Mouse (Mus musculus): ENCODE measurements around the gene Ppp3ca.

The Ppp3ca gene

GRCm38 (mm10) chr3:136862051-136862837 is 192.3 kb downstream of the Ppp3ca start:
- DNase-seq (ENCODE audit: low spot score), result peak; percentile 18

GRCm38 (mm10) chr3:136863127-136863526 is 193.2 kb downstream of the Ppp3ca start:
- no peak for DNase-seq (ENCODE audit: low spot score)

GRCm38 (mm10) chr3:136864306-136864705 is 194.4 kb downstream of the Ppp3ca start:
- no peak for DNase-seq (ENCODE audit: low spot score)

- no peak for DNase-seq (ENCODE audit: low spot score)
Measured at GRCm38 (mm10) chr3:136865176-136865859, 195.4 kb downstream of the Ppp3ca start.

- no peak for DNase-seq (ENCODE audit: low spot score)
Measured at GRCm38 (mm10) chr3:136866095-136866494, 196.2 kb downstream of the Ppp3ca start.

DNA sequence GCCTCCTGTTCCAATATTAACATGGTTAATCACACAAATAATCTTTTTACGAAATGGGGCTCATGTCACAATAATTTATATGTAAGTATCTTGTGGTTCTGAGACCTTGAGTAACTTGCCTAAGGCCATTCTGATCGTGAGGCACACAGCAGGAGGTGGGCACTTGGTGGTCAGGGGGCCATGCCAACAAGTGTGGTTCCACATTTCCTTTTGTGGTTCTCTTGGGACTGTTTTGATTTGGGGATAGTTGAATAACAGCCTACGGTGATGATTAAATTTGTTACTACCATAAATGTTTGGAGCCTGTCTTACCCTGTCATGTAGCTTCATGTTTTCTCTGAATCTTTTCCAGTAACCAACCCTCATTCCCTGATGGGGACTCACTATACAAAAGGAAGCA is 196.6 kb downstream of the Ppp3ca start:
- no peak for DNase-seq (ENCODE audit: low spot score)

DNA sequence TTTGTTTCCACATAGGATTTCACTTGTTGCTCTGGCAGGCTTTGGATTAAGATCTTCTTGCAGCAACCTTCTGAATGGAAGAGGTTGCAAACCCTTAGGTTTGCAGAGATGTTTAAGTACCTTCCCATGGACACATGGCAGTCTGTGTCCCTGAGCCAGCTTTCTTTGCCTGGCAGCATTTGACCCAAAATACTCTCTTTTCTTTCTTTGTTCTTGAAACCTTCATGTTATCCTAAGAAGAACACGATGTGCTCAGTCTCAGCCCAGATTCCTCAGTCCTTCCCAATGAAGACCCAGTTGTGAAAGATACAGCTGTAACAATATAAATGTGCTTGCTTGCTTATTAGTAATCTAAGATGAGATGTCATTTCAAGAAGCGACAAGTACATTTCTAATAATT is 197.4 kb downstream of the Ppp3ca start:
- no peak for DNase-seq (ENCODE audit: low spot score)

DNA sequence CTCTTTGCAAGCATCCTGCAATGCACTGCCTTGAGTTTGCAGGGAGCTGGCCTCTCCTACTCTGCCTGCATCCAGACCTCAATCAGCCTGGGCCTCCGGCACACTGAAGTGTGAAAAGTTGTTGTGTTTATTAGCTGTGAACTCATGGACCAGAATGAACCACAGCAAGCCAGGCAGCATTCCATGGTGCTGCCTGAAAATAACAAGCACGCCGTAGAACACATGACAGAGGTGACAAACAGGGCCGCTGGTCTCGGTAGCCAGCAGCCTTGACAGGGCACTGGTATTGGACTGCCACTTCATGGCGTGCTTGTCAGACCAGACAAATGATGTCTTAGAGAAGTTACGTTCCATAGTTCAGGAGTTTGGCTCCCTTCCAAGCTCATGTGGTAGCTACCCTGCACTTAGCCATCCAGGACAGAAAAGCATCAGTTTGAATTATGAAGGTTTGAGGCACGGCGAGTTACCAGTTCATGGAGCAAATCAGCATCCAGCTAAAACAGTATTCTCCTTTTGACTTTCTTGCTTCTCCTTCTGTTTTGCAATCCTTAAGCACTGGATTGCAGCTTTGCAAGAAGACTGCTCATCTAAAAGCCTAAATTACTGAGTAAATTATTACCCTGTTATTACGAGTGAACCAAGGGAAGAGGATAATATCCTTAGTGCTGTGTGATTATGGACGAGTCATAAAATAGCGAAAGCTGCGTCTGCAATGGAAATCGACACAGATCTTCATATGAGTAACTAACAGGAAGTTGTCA is 202.0 kb downstream of the Ppp3ca start:
- DNase-seq (ENCODE audit: low spot score), result no peak

DNA sequence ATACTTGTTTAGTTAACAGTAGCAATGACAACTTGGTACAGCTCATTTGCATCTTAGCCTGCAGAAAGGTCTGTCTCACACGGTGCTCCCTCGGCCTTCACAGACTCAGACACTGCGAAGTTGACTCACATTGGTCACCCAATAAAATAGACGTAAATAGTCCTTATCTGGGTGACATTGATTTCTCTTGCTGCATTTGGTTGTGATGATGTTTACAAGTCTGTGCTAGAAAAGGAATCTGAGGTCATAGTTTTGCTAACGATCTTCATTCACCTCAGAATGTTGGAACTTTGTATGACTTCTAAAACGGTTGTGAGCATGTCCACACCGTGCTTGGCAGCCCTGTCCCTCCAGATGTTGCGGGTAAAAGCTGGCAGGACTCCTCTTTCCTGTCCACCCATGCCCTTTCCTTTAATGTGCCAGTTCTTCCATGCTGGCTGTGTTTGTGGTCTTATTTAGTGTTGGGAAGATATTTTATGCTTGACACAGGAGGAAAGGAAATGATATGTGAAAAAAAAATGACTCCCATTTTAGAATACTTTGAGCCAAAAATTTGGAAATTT is 202.7 kb downstream of the Ppp3ca start:
- DNase-seq (ENCODE audit: low spot score), result no peak

GRCm38 (mm10) chr3:136873809-136874449 is 204.0 kb downstream of the Ppp3ca start:
- no peak for DNase-seq (ENCODE audit: low spot score)

- no peak for DNase-seq (ENCODE audit: low spot score)
Measured at GRCm38 (mm10) chr3:136874566-136874965, 204.6 kb downstream of the Ppp3ca start.

DNA sequence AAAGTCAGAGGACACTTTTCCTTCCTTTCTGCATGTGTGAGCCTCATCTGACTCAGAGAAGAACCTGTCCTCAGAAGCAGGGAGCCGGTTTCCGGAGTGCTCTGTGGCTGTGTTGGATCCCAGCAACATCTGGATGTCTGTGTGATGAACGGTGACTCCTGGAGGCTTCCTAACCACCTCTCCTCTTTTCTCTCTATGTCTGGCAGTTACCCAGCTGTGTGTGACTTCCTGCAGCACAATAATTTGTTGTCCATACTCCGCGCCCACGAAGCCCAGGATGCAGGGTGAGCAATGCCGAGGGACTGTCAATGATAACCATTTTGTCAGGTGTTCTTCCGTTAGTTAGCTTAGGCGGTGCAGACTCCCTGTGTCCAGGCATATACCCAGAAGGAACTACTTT is 217.8 kb downstream of the Ppp3ca start:
- DNase-seq (ENCODE audit: low spot score), result no peak

DNA sequence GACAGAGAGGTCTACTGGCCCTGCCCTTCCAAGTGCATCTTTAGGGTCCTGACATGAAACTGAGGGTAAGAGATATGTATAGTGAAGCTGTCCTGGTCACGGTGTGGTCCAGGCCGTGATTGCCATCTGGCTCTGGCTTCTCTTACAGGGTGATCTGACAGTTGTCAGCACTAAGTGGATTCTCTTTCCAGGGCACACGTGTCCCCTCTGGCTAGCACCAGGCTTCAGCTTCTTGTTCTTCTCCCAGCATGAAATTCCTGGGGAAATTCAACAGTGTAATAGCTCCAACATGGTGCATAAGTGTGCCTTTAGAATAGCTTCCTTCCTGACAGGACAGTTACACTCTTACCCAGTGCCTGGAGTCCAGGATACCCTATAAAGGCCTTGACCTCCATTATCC is 222.2 kb downstream of the Ppp3ca start:
- no peak for DNase-seq (ENCODE audit: low spot score)

GRCm38 (mm10) chr3:136893596-136894402 is 223.9 kb downstream of the Ppp3ca start:
- DNase-seq (ENCODE audit: low spot score), result no peak

DNA sequence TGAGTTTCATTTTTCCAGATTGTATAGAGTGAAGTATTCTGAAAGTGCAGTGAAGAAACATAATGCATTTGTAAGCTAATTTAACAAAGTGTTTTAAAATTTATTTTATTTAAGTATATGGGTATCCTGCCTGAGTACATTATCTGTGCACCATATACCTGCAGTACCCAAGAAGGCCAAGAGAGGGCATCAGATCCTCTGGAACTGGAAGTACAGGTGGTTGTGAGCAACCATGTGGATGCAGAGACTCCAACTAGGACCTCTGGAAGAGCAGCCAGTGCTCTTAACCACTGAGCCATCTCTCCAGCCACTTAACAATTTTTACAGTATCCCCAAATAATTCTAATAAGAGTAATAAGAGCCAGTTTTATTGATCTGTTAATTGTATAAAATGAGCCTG is 225.6 kb downstream of the Ppp3ca start:
- DNase-seq (ENCODE audit: low spot score), result peak; percentile 7

DNA sequence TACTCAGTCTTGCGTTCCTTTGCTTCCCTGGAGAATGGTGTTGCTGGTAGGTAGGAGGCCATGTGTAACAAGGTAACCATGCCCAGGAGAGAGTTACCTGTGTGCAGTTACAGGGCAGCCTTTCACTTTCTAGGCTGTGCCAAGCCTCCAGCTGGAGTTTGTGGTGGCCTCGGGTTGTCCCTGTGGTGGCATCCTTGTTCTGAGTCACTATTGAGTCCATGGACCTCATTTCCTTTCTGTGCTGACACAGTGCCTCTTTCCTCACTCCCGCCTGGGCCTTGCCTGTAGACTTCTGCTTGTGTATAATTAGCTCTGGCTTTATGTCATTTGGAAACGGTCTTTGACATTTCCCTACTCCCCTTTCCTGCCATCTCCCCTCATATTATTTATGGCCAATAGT is 226.4 kb downstream of the Ppp3ca start:
- no peak for DNase-seq (ENCODE audit: low spot score)

DNA sequence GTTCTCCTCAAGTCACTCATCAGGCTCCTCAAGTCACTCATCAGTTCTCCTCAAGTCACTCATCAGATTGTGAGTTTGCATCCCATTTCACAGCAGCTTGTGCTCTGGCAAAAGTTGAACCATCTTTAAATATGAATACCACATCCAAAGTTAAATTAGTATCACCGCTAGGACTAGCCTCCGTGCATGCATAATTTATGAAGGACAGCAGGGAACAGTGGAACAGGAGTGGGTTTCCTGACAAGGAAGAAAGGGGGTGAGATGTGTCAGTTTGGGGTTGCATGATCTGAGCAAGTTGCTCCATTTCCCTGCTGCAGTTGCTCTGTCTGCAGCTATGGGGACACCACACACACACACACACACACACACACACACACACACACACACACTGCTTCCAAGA is 229.8 kb downstream of the Ppp3ca start:
- DNase-seq (ENCODE audit: low spot score), result no peak

DNA sequence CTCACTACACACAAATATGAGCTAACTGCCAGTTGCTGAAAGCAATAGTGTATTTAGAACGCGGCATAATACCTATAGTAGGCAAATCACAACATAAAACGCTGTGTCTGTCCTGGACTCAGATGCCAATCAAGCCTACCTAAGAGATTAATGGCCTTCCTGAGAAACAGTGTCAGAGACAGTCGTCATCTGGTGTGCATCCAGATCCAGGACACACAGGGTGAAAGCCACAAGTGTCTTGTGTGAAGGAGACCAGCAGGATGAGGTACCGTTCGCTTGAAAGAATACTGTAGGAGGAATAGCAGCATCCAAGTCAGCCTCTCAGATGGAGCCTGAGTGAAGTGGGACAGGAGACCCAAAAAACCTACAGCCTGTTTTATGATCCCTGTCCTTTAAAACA is 231.1 kb downstream of the Ppp3ca start:
- no peak for DNase-seq (ENCODE audit: low spot score)

DNA sequence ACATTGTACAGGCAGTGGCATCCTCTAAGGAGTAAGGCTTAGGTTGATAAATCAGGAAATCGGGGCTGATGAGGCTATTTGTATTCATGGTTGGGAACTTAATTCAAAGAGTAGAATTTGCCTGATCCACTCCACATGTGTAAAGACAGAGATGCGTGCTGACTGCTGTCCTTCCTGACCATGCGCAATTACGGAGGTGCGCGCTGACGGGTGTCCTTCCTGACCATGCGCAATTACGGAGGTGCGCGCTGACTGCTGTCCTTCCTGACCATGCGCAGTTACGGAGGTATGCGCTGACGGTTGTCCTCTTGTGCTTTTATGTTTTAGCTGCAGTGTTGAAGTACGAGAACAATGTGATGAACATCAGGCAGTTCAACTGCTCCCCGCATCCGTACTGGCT is 232.9 kb downstream of the Ppp3ca start:
- DNase-seq (ENCODE audit: low spot score), result no peak

GRCm38 (mm10) chr3:136905577-136905976 is 235.7 kb downstream of the Ppp3ca start:
- peak; percentile 16 for DNase-seq (ENCODE audit: low spot score)

GRCm38 (mm10) chr3:136909534-136909933 is 239.6 kb downstream of the Ppp3ca start:
- DNase-seq (ENCODE audit: low spot score), result no peak
